Mouse (Mus musculus) kidney, adult 18-20 months (tissue): ENCODE data around the gene Casp3.

Experiments used
- DNase-seq: peaks from one replicate; pipeline ENCODE4 v3.0.0; 2021

Gene Casp3

DNA sequence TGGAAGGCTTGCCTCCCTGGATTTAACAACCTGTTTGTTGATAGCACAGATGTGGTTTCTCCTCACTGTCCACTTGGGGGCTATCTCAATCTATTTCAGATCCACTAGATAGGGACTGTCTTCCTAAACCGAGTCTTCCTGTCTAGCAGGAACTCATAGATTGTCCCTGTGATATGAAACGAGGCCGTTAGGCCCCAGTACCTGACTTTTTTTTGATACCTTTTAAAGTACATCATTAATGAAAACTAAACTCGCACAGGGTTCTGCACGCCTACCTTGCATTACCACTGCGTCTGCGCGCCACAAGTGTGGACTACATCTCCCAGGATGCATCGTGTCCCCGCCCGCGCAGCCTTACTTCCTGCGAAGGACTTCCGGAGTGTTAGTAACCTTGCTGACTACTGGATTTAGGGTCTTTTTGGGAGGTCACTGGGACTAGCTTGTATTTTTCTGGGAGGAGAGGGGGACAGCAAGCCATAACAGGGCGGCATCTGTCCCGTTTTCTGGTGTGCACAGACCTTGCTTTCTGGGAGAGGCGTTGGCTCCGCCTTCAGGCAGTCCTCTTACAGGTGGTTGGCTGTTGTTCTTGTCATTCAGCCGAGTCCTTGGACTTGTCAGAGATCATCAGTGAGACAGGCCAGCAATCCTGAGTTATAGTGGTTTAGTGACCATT, 69.7 kb downstream of the Casp3 start:
- DNase-seq: peak; percentile 96
